Mouse (Mus musculus): ENCODE results near the gene Gm10775. TPM values are rescaled to one million over a fixed set of nuclear protein-coding genes. Genes with fewer than 3 reads are reported as not detected.

Gm10775 gene
- not detected in 4 replicates for total RNA-seq (2023; ENCODE audit: inconsistent age)

GRCm38 (mm10) chr13:65259239-65259638 is at the start of gene Gm10775:
TSS of gene Gm10775 (plus strand) at chr13:65259539.

DNA sequence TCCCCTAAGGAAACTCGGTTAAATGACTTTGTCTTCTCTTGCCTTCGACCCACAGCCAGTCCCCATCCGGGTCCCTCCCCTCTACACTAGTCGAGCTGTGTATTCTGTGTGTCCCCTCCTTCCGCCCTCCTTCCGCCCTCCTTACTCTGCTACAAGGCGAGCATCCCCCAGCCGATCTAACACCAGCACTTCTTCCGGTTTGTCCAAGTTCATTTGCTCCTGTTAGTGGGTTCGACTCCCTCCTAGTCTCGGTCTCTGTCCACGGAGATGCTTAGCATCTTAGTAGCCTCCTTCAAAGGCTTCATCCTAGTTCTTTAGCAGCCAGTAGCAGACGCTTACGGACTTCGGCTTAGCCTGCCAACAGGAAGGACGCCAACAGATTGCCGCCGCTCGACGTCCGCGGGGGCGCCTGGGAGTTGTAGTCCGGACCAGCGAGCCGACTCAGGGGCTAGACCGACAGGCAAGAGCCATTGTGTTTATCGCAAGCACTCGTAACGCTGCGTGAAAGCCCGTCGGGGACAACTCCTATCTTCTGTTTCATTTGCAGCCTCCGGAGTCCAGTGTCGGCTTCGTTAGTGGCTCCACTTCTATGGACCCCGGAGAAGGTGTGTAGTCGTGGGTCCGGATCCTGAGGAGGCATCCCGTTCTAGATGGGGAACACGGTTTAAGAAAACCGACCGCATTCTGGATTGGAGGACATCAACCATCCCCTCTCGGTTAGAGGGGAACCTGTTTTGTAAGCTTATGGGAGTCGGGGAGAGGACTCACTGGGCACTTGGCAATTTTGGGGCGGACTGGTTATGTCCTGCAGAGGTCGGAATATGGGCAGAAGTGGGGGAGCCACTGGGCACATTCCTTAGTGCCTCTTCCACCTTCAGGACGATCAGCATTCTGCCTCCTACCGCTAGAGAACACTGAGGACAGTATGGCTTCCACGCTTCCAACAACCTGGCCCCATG is 19.3 kb downstream of the Gm10775 start, which contains the start of gene Zfp369:
TSS of gene Zfp369 (plus strand) at position 432 of the 959 bp plus-strand sequence.

Other genes with a start within 250 kb of the Gm10775 start
- not detected in 4 replicates for gene Spata31d1c, start 226.5 kb upstream of the Gm10775 start, total RNA-seq (2023; ENCODE audit: inconsistent age)
- gene Prss47, start 206.8 kb upstream of the Gm10775 start, total RNA-seq (2023; ENCODE audit: inconsistent age) = 0.51 to 1.1 TPM (median 0.90 TPM) in 3 of 4 replicates, not detected in the other
- gene Mfsd14b, start 146.6 kb upstream of the Gm10775 start, total RNA-seq (2023; ENCODE audit: inconsistent age) = 45.3 to 51.2 TPM (median 49.5 TPM) in 4 replicates
- gene Olfr465-ps1, start 121.5 kb upstream of the Gm10775 start, total RNA-seq (2023; ENCODE audit: inconsistent age) = not detected in 4 replicates
- gene Olfr466, start 109.3 kb upstream of the Gm10775 start, total RNA-seq (2023; ENCODE audit: inconsistent age) = not detected in 4 replicates
- not detected in 4 replicates for gene Nlrp4f, start 53.6 kb upstream of the Gm10775 start, total RNA-seq (2023; ENCODE audit: inconsistent age)
- 37.8 to 46.4 TPM (median 41.3 TPM) in 4 replicates for gene Zfp369, start 19.3 kb downstream of the Gm10775 start, total RNA-seq (2023; ENCODE audit: inconsistent age)